Mouse (Mus musculus) olfactory bulb, adult 2 months (tissue): ENCODE results near the gene Sec14l4. TPM values are rescaled to one million over a fixed set of nuclear protein-coding genes. Genes with fewer than 3 reads are reported as not detected.

Experiments used
- H3K27ac ChIP-seq: fragments of 200-500 bp; 2 replicates; pipeline ENCODE4 v1.5.1; 2012; ENCODE audit warnings: low read depth, low read length; ENCODE audit not compliant: insufficient read depth
- H3K4me1 ChIP-seq: fragments of 200-500 bp; 2 replicates; pipeline ENCODE4 v1.6.1; 2012; ENCODE audit warnings: low read length; ENCODE audit not compliant: control insufficient read depth, insufficient read depth
- H3K4me3 ChIP-seq: fragments of 200-500 bp; 2 replicates; pipeline ENCODE4 v1.5.1; 2012; ENCODE audit warnings: mild to moderate bottlenecking, low read depth, low read length, moderate library complexity; ENCODE audit not compliant: insufficient read depth
- CTCF ChIP-seq: fragments of 200-500 bp; IDR thresholded peaks from 2 replicates; pipeline ENCODE4 v1.5.1; 2012; ENCODE audit warnings: low read depth, mild to moderate bottlenecking, low read length, moderate library complexity; ENCODE audit not compliant: insufficient read depth
- POLR2A ChIP-seq: fragments of 200-500 bp; IDR thresholded peaks from 2 replicates; pipeline ENCODE4 v1.6.1; 2012; ENCODE audit warnings: mild to moderate bottlenecking, low read depth, low read length, moderate library complexity; ENCODE audit not compliant: insufficient read depth
- WGBS: fragments of 180-500 bp; shearing (Covaris S2); methylation state at CpG from one replicate; pipeline ENCODE4 v1.1.7; 2018; 5-methylcytosine and 5-hydroxymethylcytosine counted together
- polyA plus RNA-seq: library from polyadenylated mRNA; stranded (reverse); fragments of >200 nt; gene quantifications from 2 replicates; pipeline ENCODE4 v1.2.4, GENCODE M21; 2012; ENCODE audit warnings: low replicate concordance; ENCODE audit not compliant: missing spikeins, insufficient read depth, insufficient read length

Gene Sec14l4
- polyA plus RNA-seq, 1 experiment: not detected

DNA sequence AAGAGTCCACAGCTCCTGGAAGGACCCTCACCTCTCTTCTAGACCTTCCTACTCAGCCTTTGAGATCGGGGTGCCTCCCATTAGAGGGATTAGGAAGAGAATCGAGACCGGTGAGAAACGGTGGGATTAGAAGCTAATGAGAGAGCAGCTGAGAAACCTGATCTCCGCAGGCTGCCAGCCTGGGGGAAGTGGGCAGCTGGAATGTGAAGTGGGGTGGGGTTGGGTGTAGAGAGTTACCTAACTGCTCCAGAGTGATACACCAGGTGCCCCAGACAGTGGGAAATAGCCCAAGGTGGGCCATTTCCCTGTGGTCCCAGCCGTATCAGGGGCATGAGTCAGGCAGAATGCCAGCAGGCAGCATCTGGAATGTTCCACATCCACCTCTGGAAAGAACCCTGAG is 31.7 kb downstream of the Sec14l4 start:
- TF ChIP-seq POLR2A (no peak), CTCF (no peak)
- H3K27ac ChIP-seq: no peak overlapping the region
- no peak overlapping the region for H3K4me3 ChIP-seq
- peaks cover 3% of the 10 kb centered on the region for H3K4me1 ChIP-seq
- WGBS: 39% methylated on average over 6 of the region's 6 CpGs

DNA sequence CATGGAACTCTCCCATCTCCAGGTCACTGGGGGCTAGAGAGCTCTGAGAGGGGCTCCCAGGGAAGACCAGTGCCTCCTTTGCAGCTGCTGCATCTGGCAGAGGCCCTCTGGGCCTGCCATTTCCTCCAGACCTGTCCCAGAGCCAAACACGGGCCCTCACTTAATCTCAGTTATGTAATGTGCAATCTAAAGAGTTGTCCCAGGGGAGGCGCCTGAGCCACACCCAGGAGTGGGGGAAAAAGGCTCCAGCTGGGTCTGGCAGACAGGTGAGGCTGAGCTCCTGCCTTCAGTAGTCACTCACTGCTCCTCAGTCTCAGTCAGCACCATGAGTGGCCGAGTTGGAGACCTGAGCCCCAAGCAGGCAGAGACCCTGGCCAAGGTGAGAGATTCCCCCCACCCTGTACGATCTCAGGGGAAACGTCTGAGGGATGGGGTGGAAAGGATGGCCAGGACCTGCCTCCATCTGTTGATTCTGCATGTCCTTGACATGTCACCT is 33.4 kb downstream of the Sec14l4 start, which contains the start of gene Sec14l3:
Gene Sec14l3, plus strand, starts transcription at position 215 of the 496 bp plus-strand sequence.
- 70% methylated on average over 5 of the region's 5 CpGs for WGBS
- TF ChIP-seq POLR2A (no peak), CTCF (no peak)

DNA sequence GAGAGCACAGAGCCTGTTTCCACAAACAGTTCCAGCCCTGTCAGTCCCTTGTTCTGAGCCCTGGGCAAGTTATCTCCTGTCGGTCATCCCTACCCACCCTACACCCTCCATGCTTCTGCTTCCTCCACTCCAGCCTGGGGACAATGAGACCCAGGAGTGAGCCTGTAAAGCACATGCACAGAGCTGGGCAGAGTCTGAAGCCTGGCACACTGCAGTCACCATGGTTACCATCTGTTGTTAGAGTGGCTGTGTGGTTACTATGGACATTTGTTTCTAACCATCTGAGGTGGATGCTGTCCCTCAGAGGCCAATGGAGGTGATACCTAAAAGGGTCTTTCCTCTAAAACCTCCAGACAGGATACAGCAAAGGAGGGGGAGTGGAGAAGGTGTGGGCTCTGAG is 38.4 kb downstream of the Sec14l4 start:
- TF ChIP-seq CTCF (no peak), POLR2A (no peak)
- 58% methylated on average over 1 of the region's 1 CpGs for WGBS
- no peak overlapping the region for H3K27ac ChIP-seq
- H3K4me3 ChIP-seq: no peak overlapping the region
- peaks cover 4% of the 10 kb centered on the region; the same call in 1 of the 2 replicates for H3K4me1 ChIP-seq

More for the DNA sequence above, 33.4 kb downstream of the Sec14l4 start, which contains the start of gene Sec14l3:
- no peak within 1 kb of the TSS for H3K4me3 ChIP-seq
- H3K4me1 ChIP-seq: peaks cover 7% of the 10 kb centered on the region
- H3K27ac ChIP-seq: no peak within 1 kb of the TSS

DNA sequence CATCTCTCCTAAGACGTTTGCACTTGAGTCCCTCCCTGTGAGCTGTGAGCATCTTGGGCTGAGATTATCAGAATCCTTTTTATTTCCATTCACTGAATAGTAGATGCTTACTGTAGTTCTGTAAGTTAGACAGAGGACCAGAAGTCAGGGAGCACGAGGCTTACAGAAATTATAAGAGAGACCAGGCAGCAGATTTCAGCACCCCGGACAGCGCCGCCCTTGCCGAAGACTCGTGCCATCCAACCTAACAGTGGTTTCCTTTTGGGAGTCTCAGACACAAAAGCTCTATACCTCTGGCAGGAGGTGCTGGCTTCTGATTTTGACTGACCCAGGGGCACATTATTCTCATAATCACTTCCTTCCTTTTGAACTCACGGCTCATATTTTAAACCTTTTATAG is 45.4 kb downstream of the Sec14l4 start:
- WGBS: 53% methylated on average over 8 of the region's 8 CpGs
- no peak for TF ChIP-seq CTCF
- TF ChIP-seq POLR2A: no peak
- no peak overlapping the region for H3K4me3 ChIP-seq
- H3K4me1 ChIP-seq: peaks cover 2% of the 10 kb centered on the region; the same call in 1 of the 2 replicates
- no peak overlapping the region for H3K27ac ChIP-seq

DNA sequence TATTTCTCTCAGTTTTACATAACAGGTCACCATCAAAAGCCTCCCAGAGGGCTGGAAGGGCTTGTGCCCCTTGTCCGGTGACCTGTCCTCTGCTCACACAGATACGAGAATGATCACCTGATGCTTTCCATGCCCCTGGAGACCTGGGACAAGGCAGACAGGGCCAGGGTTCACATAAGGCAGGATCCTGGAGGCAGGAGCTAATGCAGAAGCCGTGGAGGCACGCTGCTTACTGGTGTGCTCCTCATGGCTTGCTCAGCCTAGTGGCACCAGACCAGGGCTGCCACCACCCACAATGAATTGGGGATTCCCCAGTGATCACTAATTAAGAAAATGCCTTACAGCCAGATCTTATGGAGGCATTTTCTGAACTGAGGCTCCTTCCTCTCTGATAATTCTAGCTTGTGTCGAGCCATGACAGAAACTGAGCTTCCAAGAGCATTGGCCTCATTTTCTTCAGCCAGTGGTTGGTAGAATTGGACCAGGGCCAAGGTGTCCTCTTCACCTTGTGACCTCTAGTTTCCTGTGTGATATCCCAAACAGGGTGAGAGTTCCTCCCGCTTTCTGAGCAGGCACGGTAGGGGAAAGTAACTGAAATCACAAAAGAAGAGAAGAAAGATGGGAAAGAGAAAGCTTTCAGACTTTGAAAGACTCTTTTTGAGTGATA is 47.1 kb downstream of the Sec14l4 start:
- H3K4me3 ChIP-seq: no peak overlapping the region
- TF ChIP-seq CTCF: no peak
- 83% methylated on average over 7 of the region's 7 CpGs for WGBS

DNA sequence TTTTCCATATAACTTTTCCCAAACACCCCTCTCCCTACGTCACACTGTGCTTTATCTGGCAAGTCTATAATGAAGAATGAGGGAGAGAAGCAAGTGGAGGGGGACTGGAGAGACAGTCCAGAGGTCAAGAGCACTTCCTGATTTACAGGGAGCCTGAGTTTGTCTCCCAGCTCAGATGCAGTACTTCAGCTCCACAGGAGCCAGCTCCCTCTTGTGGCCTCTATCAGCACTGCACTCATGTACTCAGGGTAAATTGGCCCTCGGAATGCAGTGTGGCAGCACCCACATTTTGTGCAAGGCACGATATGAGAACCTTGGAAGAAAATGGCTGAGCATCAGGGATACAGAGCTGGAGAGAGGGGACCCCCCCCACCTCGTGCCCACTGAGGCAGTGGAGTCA is 49.0 kb downstream of the Sec14l4 start:
- H3K4me3 ChIP-seq: no peak overlapping the region
- H3K4me1 ChIP-seq: peaks cover 5% of the 10 kb centered on the region
- no peak overlapping the region for H3K27ac ChIP-seq
- TF ChIP-seq POLR2A (no peak), CTCF (peak; percentile 53)
- 12% methylated on average over 4 of the region's 4 CpGs for WGBS

More for the DNA sequence above, 47.1 kb downstream of the Sec14l4 start:
- Histone ChIP-seq H3K4me1 (peaks cover 2% of the 10 kb centered on the region; the same call in 1 of the 2 replicates), H3K27ac (no peak overlapping the region)

DNA sequence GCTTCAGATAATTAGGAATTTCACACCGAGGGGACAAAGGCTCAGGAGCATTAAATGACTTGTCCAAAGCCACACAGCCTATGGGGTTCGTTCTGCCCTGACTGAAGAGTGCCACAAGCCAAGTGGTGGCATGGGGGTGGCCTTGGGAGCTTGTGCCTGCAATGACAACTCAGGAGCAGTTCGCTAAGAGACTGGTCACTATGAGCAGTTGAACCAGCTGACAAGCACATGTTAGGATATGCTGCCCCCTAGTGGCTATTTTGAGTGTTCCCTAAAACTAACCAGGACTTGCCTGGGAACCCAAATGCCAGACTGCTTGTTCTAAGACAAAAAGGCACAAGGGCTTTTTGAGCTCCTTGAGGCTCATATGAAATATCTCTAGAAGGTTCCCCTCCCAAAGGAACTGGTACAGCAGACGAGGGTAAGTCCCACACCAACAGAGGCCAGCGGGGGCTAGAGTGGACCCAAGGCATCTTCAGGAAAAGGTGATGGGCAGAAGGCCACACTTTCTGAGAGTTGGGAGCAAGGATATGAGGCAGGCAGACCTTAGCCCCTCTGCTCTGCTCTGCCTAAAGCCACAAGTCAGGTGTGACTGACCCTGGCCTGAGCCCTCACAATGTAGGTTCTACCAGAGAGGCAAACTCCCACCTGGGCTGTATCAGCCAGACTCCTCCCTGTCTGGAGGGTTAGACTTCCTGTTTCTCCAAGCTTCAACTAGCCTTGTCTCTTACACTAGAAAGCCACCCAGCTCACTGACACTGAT is 52.2 kb downstream of the Sec14l4 start:
- TF ChIP-seq POLR2A: no peak
- peak; percentile 21; the same call in 1 of the 2 replicates for TF ChIP-seq CTCF
- H3K27ac ChIP-seq: no peak overlapping the region
- WGBS: 30% methylated on average over 5 of the region's 5 CpGs
- no peak overlapping the region for H3K4me3 ChIP-seq
- peaks cover 14% of the 10 kb centered on the region for H3K4me1 ChIP-seq

DNA sequence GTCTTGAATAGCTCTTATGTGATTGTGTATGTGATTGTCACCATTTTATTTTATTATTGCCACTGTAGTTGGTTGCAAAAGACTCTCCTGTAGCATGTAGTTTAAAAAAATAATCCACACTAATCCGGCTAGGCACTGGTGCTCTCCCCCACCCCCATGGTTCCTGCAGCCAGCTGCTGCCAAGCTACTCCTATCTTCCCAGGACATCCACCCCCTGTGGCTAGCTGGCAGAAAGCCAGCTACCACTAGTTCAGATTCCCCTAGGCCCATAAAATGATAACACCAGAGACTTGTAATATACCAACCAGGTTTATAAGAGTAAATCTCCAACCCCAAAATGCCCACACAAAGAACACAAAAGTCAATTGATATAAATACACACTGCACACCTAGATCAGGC is 55.0 kb downstream of the Sec14l4 start:
- H3K27ac ChIP-seq: peak overlapping the region; percentile 98
- WGBS: 31% methylated on average over 1 of the region's 1 CpGs
- no peak for TF ChIP-seq POLR2A
- no peak for TF ChIP-seq CTCF
- no peak overlapping the region for H3K4me3 ChIP-seq
- H3K4me1 ChIP-seq: peaks cover 12% of the 10 kb centered on the region

DNA sequence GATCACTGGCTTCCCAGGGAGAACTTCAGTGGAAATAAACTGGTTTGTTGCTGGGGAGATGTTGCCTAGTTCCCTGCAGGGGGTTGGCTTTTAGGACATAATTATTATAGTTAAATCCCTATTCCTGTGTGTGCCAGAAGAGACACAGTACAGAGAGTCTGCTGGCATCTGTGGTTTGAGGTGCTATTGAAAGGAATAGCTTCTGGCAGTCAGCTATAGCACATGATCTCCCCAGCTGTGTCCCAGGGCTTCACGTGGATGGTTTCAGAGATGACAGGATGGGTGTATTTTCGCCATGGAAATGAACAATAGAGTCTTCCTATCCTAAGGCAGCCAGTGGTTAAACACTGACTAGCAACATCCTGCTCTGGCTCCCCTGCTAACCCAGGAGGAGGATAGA is 56.0 kb downstream of the Sec14l4 start:
- Histone ChIP-seq H3K4me3 (no peak overlapping the region), H3K27ac (peak overlapping the region; percentile 98), H3K4me1 (peaks cover 16% of the 10 kb centered on the region)
- 15% methylated on average over 2 of the region's 2 CpGs for WGBS
- no peak for TF ChIP-seq CTCF
- no peak for TF ChIP-seq POLR2A
